Mouse (Mus musculus) Patski (cell line): Measurements from ENCODE around the gene Cep295. TPM values are rescaled to one million over a fixed set of nuclear protein-coding genes. Genes with fewer than 3 reads are reported as not detected.
"Not testable (repeated sequence)": the region's sequence is repeated elsewhere in the genome, so short reads cannot be mapped to it uniquely, and the experiment has no call there.

Experiments
- ATAC-seq: fragments of 100-300 bp; one replicate; pipeline ENCODE4 v1.8.0; 2021
- CTCF ChIA-PET: fragments of 350-600 bp; sonication (Branson Sonifier 250); formaldehyde crosslinking; loops from one replicate; lab custom pipeline; 2022; ENCODE audit warnings: inconsistent platforms; lab: Charles Lee
- POLR2A ChIA-PET: fragments of 350-600 bp; sonication (Branson Sonifier 250); formaldehyde crosslinking; loops from one replicate; lab custom pipeline; 2022; ENCODE audit warnings: antibody characterized with exemption, inconsistent platforms; lab: Charles Lee
- DNase-seq: peaks from one replicate; pipeline ENCODE4 v3.0.0-alpha.2; 2011; ENCODE audit warnings: low read depth, low spot score
- H3K27me3 ChIP-seq: fragments of 371-371 bp; one replicate; pipeline ENCODE4 v1.5.1; 2021
- CTCF ChIP-seq: fragments of 100-300 bp; IDR thresholded peaks from one replicate; pipeline ENCODE4 v1.5.1; 2021
- in situ Hi-C: fragments of 300-500 bp; cut with MboI; formaldehyde crosslinking; loops from 3 replicates; pipeline ENCODE4 v1.11.1; 2018; ENCODE audit warnings: low pct_unique_long_range_greater_than_20kb, mixed read lengths
- polyA plus RNA-seq: library from polyadenylated mRNA; unstranded; gene quantifications from one replicate; pipeline ENCODE4 v1.2.3, GENCODE M21; 2021

The Cep295 gene
- polyA plus RNA-seq, 1 experiment from 2014 or later, result 17.3 TPM

DNA sequence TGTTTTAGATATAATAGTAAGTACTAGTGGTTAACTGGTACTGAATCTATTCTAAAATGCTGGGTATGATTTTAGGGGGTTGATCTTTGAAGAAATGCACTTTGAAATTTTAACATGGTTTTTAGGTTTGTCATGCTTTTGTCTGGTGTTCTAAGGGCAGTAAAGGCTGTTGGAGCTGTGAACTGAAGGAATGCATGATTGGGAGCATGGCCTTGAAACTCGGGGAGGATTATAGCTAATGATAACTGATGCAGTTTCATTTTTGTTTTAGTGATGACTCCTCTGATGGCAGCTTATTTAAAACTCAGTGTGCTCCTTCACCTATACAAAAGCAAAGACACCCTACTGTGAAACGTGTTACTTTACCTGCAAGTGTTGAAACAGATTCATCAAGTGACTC, 49.3 kb downstream of the Cep295 start:
- in situ Hi-C loops, result loop anchor here (25.0 kb wide), 1 partner anchor 1496 kb away; no protein-coding TSS in a partner anchor
- H3K27me3 ChIP-seq, result no peaks in the 10 kb centered on the region
- ATAC-seq (no peak), DNase-seq (no peak)
- ChIA-PET POLR2A (no interaction called here), CTCF (interaction anchor here (0.9 to 1.5 kb wide), 4 partner anchors 11 to 37 kb away, joined by 3 to 4 read pairs (median 3); no protein-coding TSS in a partner anchor)
- no peak for TF ChIP-seq CTCF

DNA sequence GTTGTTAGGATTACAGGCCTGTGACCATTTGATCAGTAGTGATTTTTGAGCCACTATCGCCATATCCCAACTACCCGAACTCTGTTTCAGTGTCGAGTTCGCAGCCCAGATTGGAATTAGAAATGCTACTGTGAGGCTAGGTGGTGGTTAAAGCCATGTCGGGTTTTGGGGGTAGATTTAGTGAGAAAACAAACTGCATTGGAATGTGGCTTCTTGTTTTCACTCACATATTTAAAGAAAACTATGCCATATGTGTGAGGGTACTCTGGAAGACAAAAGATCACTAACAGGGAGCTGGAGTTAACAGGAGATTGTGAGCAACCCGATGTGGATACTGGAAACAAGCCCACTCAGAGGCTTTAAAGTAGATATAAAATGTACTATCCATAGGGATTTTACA, 50.3 kb downstream of the Cep295 start:
- DNase-seq, result no peak
- no peaks in the 10 kb centered on the region for H3K27me3 ChIP-seq
- ChIA-PET POLR2A (interaction anchor here (1.5 to 2.0 kb wide), 2 partner anchors 12 to 27 kb away, joined by 3 to 5 read pairs; partner anchors contain the start of gene Med17), CTCF (interaction anchor here (0.6 to 1.5 kb wide), 3 partner anchors 12 to 17 kb away, joined by 3 to 4 read pairs (median 3); no protein-coding TSS in a partner anchor)
- ATAC-seq, result no peak
- in situ Hi-C loops, result loop anchor here (25.0 kb wide), 1 partner anchor 1495 kb away; no protein-coding TSS in a partner anchor
- TF ChIP-seq CTCF, result no peak

DNA sequence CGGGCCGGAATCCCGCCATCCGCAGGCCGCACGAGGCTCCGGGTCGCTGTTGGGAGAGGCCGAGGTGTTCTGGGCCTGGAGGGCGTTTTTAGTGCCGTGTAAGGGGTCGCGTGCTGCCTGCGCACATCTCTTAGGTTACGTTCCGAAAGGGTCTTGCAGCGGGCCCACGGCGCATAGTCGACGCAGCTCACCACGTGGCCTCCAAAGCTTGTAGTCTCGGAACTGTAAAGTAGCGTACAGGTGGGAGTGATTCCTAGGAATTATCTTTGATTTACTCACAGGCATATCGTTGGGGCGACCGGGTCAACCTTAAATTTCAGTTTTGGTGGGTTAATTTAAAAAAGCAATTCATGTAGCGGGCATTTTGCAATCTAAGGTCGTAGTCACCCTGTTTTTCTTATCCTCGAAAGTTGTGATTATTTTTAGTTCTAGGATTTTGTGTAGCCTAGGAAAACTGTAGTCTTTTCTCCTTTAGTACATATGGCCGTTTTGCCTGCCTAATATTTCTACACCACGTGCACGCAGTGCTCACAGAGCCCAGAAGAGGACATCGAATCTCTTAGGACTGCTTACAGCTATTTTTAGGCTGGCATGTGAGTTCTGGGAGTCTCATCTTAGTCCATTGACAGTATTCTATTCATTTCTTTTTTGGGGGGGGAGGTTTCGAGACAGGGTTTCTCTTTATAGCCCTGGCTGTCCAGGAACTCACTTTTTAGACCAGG, 51.0 kb downstream of the Cep295 start, which contains the start of gene 4931406C07Rik:
Gene 4931406C07Rik (minus strand): TSS at position 51 of the 722 bp plus-strand sequence.
- DNase-seq, result no peak
- CTCF ChIA-PET, result interaction anchor here (0.8 to 1.5 kb wide), 3 partner anchors 12 to 24 kb away, joined by 3 read pairs; no protein-coding TSS in a partner anchor

DNA sequence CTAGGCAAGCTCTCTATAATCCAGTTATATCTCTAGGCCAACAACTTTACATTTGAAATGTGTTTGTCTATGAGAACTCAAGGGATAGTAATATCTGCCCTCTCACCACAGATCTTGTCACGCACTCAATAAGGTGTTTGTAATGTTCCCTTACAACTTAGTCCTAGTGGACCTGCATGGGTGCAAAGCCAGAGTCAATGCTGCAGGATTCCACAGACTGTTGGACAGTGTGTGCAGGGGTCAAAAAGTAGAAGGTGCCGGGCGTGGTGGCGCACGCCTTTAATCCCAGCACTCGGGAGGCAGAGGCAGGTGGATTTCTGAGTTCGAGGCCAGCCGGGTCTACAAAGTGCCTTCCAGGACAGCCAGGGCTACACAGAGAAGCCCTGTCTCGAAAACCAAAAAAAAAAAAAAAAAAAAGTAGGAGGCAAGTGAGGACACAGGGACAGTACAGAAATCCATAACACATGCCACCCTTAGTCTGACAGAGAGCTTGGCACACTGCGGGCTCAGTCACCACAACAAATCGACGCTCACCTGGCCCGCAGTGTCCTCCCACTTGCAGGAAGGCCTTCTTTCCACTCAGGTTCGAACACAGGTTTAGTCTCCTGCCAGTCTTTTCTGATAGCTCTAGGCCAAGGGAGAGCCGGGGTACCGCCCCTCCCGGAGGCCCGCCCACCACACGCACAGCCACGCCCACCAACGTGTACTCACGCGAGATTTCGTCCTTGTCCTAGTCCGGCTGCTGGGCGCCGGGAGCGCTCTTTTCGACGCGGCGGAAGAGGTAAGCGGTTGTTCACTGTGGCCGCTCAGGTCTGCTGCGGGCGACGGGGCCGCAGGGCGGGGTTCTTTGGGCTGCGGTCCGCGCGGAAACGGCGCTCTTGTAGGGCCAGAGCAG, 51.8 kb downstream of the Cep295 start, which contains the start of gene Taf1d:
Gene Taf1d (plus strand): TSS at position 712 of the 895 bp plus-strand sequence.
- ATAC-seq (peak; percentile 93), DNase-seq (peak; percentile 70)
- no peaks in the 10 kb centered on the region for H3K27me3 ChIP-seq
- ChIA-PET CTCF (interaction anchor here (0.8 kb wide), 2 partner anchors 11 to 23 kb away, joined by 3 read pairs; no protein-coding TSS in a partner anchor), POLR2A (interaction anchor here (2.0 kb wide), 1 partner anchor 11 kb away, joined by 5 read pairs; no protein-coding TSS in a partner anchor)
- TF ChIP-seq CTCF, result no peak
- in situ Hi-C loops, result loop anchor here (25.0 kb wide), 1 partner anchor 1493 kb away; no protein-coding TSS in a partner anchor

More for the DNA sequence above, 51.0 kb downstream of the Cep295 start, which contains the start of gene 4931406C07Rik:
- no peak for TF ChIP-seq CTCF
- POLR2A ChIA-PET, result interaction anchor here (1.5 to 2.0 kb wide), 2 partner anchors 12 to 27 kb away, joined by 3 to 5 read pairs; partner anchors contain the start of gene Med17
- peak; percentile 56 for ATAC-seq
- in situ Hi-C loops, result loop anchor here (25.0 kb wide), 1 partner anchor 1494 kb away; no protein-coding TSS in a partner anchor
- H3K27me3 ChIP-seq, result no peaks in the 10 kb centered on the region

DNA sequence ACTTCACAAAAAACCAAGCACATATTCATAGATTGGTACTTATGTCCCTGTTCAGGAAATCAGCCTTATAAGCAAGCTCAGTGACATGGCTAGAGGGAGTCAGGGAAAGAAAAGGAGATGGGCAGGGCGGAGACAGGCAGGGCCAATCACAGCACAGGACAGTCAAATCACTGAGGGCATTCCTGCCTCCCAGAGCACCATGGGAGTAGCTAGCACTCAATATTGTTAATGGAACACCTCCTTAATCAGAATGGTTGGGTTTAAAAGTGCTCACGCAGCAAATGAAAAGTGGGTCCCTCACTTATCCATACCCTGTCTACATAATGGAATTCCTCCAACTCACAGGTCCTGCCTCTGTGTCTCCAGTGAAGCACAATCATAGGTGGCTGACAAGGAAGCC, 54.7 kb downstream of the Cep295 start:
- DNase-seq (no peak), ATAC-seq (no peak)
- no peaks in the 10 kb centered on the region for H3K27me3 ChIP-seq
- ChIA-PET CTCF (no interaction called here), POLR2A (no interaction called here)
- in situ Hi-C loops, result loop anchor here (25.0 kb wide), 1 partner anchor 1491 kb away; no protein-coding TSS in a partner anchor
- TF ChIP-seq CTCF, result no peak

DNA sequence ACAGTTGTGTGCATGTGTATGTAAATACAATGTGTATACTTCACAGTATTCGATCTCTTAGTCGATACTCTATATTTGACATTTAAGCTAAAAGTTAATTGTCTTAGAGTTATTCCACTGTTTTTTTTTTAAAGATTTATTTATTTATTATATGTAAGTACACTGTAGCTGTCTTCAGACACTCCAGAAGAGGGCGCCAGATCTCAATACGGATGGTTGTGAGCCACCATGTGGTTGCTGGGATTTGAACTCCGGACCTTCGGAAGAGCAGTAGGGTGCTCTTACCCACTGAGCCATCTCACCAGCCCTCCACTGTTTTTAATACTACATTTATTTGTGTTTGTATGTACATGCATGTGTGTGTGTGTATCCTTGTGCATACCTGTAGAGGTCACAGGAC, 55.6 kb downstream of the Cep295 start:
- in situ Hi-C loops, result loop anchor here (25.0 kb wide), 1 partner anchor 1490 kb away; no protein-coding TSS in a partner anchor
- peak; percentile 54 for TF ChIP-seq CTCF
- CTCF ChIA-PET, result interaction anchor here (1.0 to 1.6 kb wide), 5 partner anchors 12 to 411 kb away, joined by 3 to 4 read pairs (median 3); no protein-coding TSS in a partner anchor
- POLR2A ChIA-PET, DNase-seq, ATAC-seq, H3K27me3 ChIP-seq: not testable (repeated sequence)

DNA sequence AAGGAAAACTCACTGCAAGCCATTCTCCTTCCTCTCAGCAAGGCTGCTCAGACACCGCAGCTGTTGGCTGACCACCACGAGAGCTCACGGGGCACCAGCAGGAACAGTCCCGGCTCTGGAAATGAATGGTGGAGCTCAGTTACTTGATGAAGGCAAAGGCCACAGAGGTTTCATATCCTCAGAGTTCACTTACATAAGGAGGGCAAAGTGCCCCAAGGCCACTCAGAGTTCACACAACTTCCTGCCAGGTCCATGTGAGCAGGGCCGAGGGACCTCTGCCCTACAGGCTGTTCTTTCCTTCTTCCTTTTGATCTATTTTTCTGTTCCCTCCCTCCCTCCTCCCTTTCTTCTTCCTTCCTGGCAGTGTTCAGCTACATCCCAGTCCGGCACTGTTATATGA, 56.2 kb downstream of the Cep295 start:
- ChIA-PET POLR2A (no interaction called here), CTCF (interaction anchor here (1.0 to 1.6 kb wide), 5 partner anchors 11 to 412 kb away, joined by 3 to 4 read pairs (median 3); no protein-coding TSS in a partner anchor)
- in situ Hi-C loops, result loop anchor here (25.0 kb wide), 1 partner anchor 1489 kb away; no protein-coding TSS in a partner anchor
- DNase-seq, result no peak
- TF ChIP-seq CTCF, result no peak
- no peaks in the 10 kb centered on the region for H3K27me3 ChIP-seq
- ATAC-seq, result no peak

DNA sequence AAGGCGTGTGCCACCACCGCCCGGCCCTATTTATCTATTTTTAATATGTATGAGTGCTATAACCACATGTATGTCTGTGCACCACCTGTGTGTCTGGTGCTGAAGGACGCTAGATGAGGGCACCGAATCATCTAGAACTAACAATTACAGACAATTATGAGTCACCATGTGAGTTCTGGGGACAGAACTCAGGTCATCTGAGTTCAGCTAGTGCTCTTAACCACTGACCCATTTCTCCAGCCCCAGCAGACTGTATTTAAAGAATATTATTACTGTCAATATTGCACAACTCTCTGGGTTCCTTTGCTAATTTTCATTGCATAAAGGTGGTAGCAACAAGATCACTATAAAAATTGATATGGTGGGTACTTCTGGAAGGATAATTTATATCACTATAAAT, 57.5 kb downstream of the Cep295 start:
- POLR2A ChIA-PET, result no interaction called here

DNA sequence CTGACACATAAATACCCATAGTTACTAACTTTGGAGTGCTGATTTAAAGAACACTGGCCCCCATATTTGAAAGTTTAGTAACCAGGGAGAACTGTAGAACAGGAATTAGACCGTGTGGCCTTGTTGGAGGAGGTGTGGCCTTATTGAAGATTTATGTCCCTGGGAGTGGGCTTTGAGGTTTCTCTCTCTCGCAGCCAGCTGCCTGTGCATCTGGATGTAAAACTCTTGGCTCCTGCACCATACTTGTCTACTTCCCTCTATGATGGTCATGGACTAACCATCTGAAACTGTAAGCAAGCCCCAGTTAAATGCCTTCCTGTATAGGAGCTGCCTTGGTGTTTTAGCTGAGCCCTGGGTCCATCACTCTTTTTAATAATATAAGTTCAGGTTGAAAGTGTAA, 59.1 kb downstream of the Cep295 start:
- in situ Hi-C loops, result no loop called here
- CTCF ChIA-PET, result no interaction called here
- no peaks in the 10 kb centered on the region for H3K27me3 ChIP-seq
- DNase-seq (no peak), ATAC-seq (no peak)
- TF ChIP-seq CTCF, result no peak
- POLR2A ChIA-PET, result no interaction called here

More for the DNA sequence above, 57.5 kb downstream of the Cep295 start:
- DNase-seq, result no peak
- TF ChIP-seq CTCF, result no peak
- in situ Hi-C loops, result loop anchor here (25.0 kb wide), 1 partner anchor 1488 kb away; no protein-coding TSS in a partner anchor
- no peaks in the 10 kb centered on the region for H3K27me3 ChIP-seq
- no peak for ATAC-seq
- CTCF ChIA-PET, result no interaction called here
